In the genomic region with DNA sequence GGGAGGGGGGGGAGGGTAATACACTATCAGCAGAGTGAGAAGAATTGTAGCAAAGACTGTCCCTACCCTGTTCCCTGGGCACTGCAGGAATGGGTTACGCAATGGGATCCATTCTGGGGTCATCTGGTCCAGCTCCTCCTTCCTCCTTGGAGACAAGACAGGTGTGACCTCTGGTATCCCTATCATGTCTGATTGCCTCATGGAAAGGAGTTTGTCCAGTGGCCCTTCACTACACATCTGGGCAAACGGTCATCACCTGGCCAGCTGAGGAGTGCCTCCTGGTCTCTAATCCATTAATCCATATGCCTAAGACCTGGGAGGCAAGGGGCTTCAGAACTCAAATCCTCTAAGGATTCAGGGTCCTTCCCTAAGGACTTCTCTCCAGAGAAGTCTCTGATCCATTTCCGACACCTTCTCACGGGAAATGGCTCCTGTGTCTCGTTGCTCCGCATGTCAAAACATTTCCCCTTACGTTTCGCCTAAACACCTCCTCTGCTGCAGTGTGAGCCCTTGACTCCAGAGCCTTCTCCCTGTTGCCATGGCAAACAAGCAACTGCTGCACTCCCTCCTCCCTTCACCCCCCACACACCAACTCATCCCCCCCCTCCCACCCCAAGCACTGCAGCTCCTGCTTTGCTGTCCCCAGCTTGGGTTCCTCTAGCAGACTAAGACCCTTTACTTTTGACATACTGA, we compare ENCODE assay signal across 1 mouse cellular context.
TF ChIP-seq lines count a peak whose summit lies in the region.

No protein-coding gene starts in this region.

TF ChIP-seq in CH12.LX, 34 proteins besides CTCF, POLR2A, EP300 and RAD21 (continued from another document):
- no peak for TF ChIP-seq GABPA (IDR thresholded peaks at IDR 0.05; ENCODE audit: insufficient replicate concordance, low read depth, low read length)
